Comparison of ENCODE assay signal across 22 mouse cellular contexts in genomic region chr11:49292777-49293176, GRCm38 (mm10). TPM values are rescaled to one million over a fixed set of nuclear protein-coding genes. Genes with fewer than 3 reads are reported as not detected.
A peak's percentile ranks its signal among the peaks of the same experiment; 100 is the strongest.
DNase-seq lines count a peak whose midpoint lies in the region; ATAC-seq and TF ChIP-seq lines count a peak whose summit lies in the region.
"Had no signal": no experiment of that assay in that cellular context is flagged by ENCODE, and none has a peak within 500 bp of the region (broad histone marks: within the 10 kb centered on the region; RNA-seq: fewer than 3 reads in every experiment).

No protein-coding gene starts in this region.

- DNase-seq in embryonic facial prominence, embryonic 14.5 days (ENCODE audit: low spot score): peak; percentile 20
- no peak for DNase-seq in embryonic facial prominence, embryonic 10.5 days (ENCODE audit: low spot score)
- DNase-seq in lung, embryonic 14.5 days: peak; percentile 17
- DNase-seq in lung, adult 18-20 months: no peak
- DNase-seq in layer of hippocampus, adult 2 months (ENCODE audit: low spot score in 2 of 2): peak; percentile 42 to 63
- peak; percentile 46 to 64 for DNase-seq in right cerebral cortex, postnatal 10 days (ENCODE audit: low spot score in 2 of 2)
- no peak for DNase-seq in liver, postnatal 0 days
- no peak for DNase-seq in adrenal gland, postnatal 4 days (ENCODE audit: low spot score in 2 of 2)
- DNase-seq: cerebellum, adult 11 months; cerebellum, postnatal 36 days; gastrocnemius, postnatal 14 days; heart, postnatal 36 days; kidney, adult 18-20 months; kidney, postnatal 14 days had no signal

- 68% methylated on average over 3 of the region's 3 CpGs for WGBS in embryonic facial prominence, embryonic 14.5 days
- 84% methylated on average over 3 of the region's 3 CpGs for WGBS in embryonic facial prominence, embryonic 10.5 days
- 59% methylated on average over 3 of the region's 3 CpGs for WGBS in lung, embryonic 14.5 days
- 69% methylated on average over 3 of the region's 3 CpGs for WGBS in liver, postnatal 0 days (ENCODE audit: insufficient replicate concordance)

- H3K36me3 ChIP-seq in embryonic facial prominence, embryonic 14.5 days (ENCODE audit: control insufficient read depth, insufficient read depth, low read length): no peaks in the 10 kb centered on the region
- no peaks in the 10 kb centered on the region for H3K36me3 ChIP-seq in embryonic facial prominence, embryonic 10.5 days (replicated peaks)
- no peaks in the 10 kb centered on the region for H3K36me3 ChIP-seq in lung, embryonic 14.5 days (ENCODE audit: insufficient read depth)
- no peaks in the 10 kb centered on the region for H3K36me3 ChIP-seq in liver, postnatal 0 days (replicated peaks; ENCODE audit: insufficient read depth, low read length)
- H3K36me3 ChIP-seq: heart, embryonic 12.5 days; midbrain, embryonic 10.5 days; stomach, embryonic 15.5 days had no signal

- H3K9ac ChIP-seq in embryonic facial prominence, embryonic 14.5 days (ENCODE audit: low read depth, low read length): no peak overlapping the region
- no peak overlapping the region for H3K9ac ChIP-seq in lung, embryonic 14.5 days
- no peak overlapping the region for H3K9ac ChIP-seq in liver, postnatal 0 days (replicated peaks)
- H3K9ac ChIP-seq: heart, embryonic 12.5 days; liver, embryonic 14.5 days; stomach, embryonic 15.5 days had no signal

- TF ChIP-seq EP300 in liver, postnatal 0 days (IDR thresholded peaks at IDR 0.05; ENCODE audit: low read depth): no peak

- H3K9me3 ChIP-seq in embryonic facial prominence, embryonic 14.5 days (ENCODE audit: control insufficient read depth, low read length): no peaks in the 10 kb centered on the region
- H3K9me3 ChIP-seq in embryonic facial prominence, embryonic 10.5 days: no peaks in the 10 kb centered on the region
- H3K9me3 ChIP-seq in lung, embryonic 14.5 days (ENCODE audit: low read depth, low read length): no peaks in the 10 kb centered on the region
- no peaks in the 10 kb centered on the region for H3K9me3 ChIP-seq in liver, postnatal 0 days (ENCODE audit: low read length)
- H3K9me3 ChIP-seq: heart, embryonic 12.5 days; midbrain, embryonic 10.5 days; stomach, embryonic 15.5 days had no signal

- no peak overlapping the region for H3K27ac ChIP-seq in embryonic facial prominence, embryonic 14.5 days (replicated peaks; ENCODE audit: low read depth, low read length)
- H3K27ac ChIP-seq in embryonic facial prominence, embryonic 10.5 days (replicated peaks): no peak overlapping the region
- H3K27ac ChIP-seq in lung, embryonic 14.5 days (ENCODE audit: low read depth): no peak overlapping the region
- H3K27ac ChIP-seq in layer of hippocampus, adult 2 months: 0 out of 2 replicates have a peak overlapping the region, but pooled peaks have one; percentile 11
- no peak overlapping the region for H3K27ac ChIP-seq in liver, postnatal 0 days (ENCODE audit: low read depth)
- H3K27ac ChIP-seq: liver, embryonic 14.5 days; midbrain, embryonic 10.5 days; stomach, embryonic 15.5 days had no signal

- H3K4me1 ChIP-seq in embryonic facial prominence, embryonic 14.5 days (ENCODE audit: control insufficient read depth, insufficient read depth, low read length): no peaks in the 10 kb centered on the region
- no peaks in the 10 kb centered on the region for H3K4me1 ChIP-seq in embryonic facial prominence, embryonic 10.5 days
- H3K4me1 ChIP-seq in lung, embryonic 14.5 days (ENCODE audit: insufficient read depth): no peaks in the 10 kb centered on the region
- no peaks in the 10 kb centered on the region for H3K4me1 ChIP-seq in liver, postnatal 0 days (ENCODE audit: insufficient read depth)
- H3K4me1 ChIP-seq: heart, embryonic 12.5 days; midbrain, embryonic 10.5 days; stomach, embryonic 15.5 days had no signal

- H3K27me3 ChIP-seq in embryonic facial prominence, embryonic 14.5 days (replicated peaks; ENCODE audit: control insufficient read depth, insufficient read depth, low read length): no peaks in the 10 kb centered on the region
- H3K27me3 ChIP-seq in embryonic facial prominence, embryonic 10.5 days (replicated peaks; ENCODE audit: low read depth, poor library complexity, severe bottlenecking): no peaks in the 10 kb centered on the region
- no peaks in the 10 kb centered on the region for H3K27me3 ChIP-seq in lung, embryonic 14.5 days (ENCODE audit: insufficient read depth, low read length)
- no peaks in the 10 kb centered on the region for H3K27me3 ChIP-seq in liver, postnatal 0 days (ENCODE audit: insufficient read depth, low read length)
- H3K27me3 ChIP-seq: heart, embryonic 12.5 days; stomach, embryonic 15.5 days had no signal

- H3K4me3 ChIP-seq in embryonic facial prominence, embryonic 14.5 days (ENCODE audit: low read depth, low read length): no peak overlapping the region
- H3K4me3 ChIP-seq in embryonic facial prominence, embryonic 10.5 days: no peak overlapping the region
- no peak overlapping the region for H3K4me3 ChIP-seq in lung, embryonic 14.5 days (ENCODE audit: low read depth, low read length)
- H3K4me3 ChIP-seq in layer of hippocampus, adult 2 months: no peak overlapping the region
- no peak overlapping the region for H3K4me3 ChIP-seq in liver, postnatal 0 days (ENCODE audit: low read depth, low read length)
- H3K4me3 ChIP-seq: heart, embryonic 12.5 days; midbrain, embryonic 10.5 days; stomach, embryonic 15.5 days had no signal

- H3K4me2 ChIP-seq in embryonic facial prominence, embryonic 14.5 days (ENCODE audit: low read depth, low read length): no peak overlapping the region
- no peak overlapping the region for H3K4me2 ChIP-seq in lung, embryonic 14.5 days
- no peak overlapping the region for H3K4me2 ChIP-seq in liver, postnatal 0 days (ENCODE audit: low read depth, low read length)
- H3K4me2 ChIP-seq: heart, embryonic 12.5 days; stomach, embryonic 15.5 days had no signal

- no peak for ATAC-seq in embryonic facial prominence, embryonic 14.5 days (ENCODE audit: low read depth)
- ATAC-seq in lung, embryonic 14.5 days (ENCODE audit: insufficient read depth): no peak
- no peak for ATAC-seq in liver, postnatal 0 days
- ATAC-seq: activated CD4-positive, CD25-positive, alpha-beta regulatory T cell, adult 4 months; hindbrain, embryonic 16.5 days had no signal

- no peak for TF ChIP-seq CTCF in lung, embryonic 14.5 days (IDR thresholded peaks at IDR 0.05; ENCODE audit: low read depth)
- no peak for TF ChIP-seq CTCF in layer of hippocampus, adult 2 months (conservative IDR thresholded peaks at IDR 0.05)
- no peak for TF ChIP-seq CTCF in liver, postnatal 0 days (IDR thresholded peaks at IDR 0.05; ENCODE audit: low read depth)

RNA-seq across cellular contexts. Expression of gene Olfr1392, which starts 7.7 kb away (rescaled TPM):
- 0.07 TPM in 1 of 2 replicates, not detected in the other for polyA plus RNA-seq in embryonic facial prominence, embryonic 14.5 days (2014; fragmentation: Nextera tagmentation; extraction: Ambion mirVana)
- polyA plus RNA-seq in embryonic facial prominence, embryonic 10.5 days (2016; fragmentation: Nextera tagmentation; extraction: Ambion mirVana): 0.06 TPM in 1 of 2 replicates, not detected in the other
- polyA plus RNA-seq in lung, embryonic 14.5 days (2014; fragmentation: Nextera tagmentation; extraction: Ambion mirVana): not detected in 2 replicates
- not detected for total RNA-seq in layer of hippocampus, adult 2 months (2021)
- polyA plus RNA-seq in liver, postnatal 0 days (2015; fragmentation: Nextera tagmentation; extraction: Ambion mirVana): not detected in 2 replicates
- total RNA-seq in adrenal gland, postnatal 4 days (2021): under 1 TPM in 1 of 2 experiments, not detected in 1; 0.20 TPM
- total RNA-seq: gastrocnemius, postnatal 14 days; heart, postnatal 36 days had no signal
- polyA plus RNA-seq: activated CD4-positive, CD25-positive, alpha-beta regulatory T cell, adult 4 months; embryonic facial prominence, embryonic 11.5 days; heart, embryonic 12.5 days; limb, embryonic 11.5 days; stomach, embryonic 15.5 days had no signal

RNA-seq across cellular contexts. Expression of gene Olfr10, which starts 11.8 kb away (rescaled TPM):
- not detected in 2 replicates for polyA plus RNA-seq in embryonic facial prominence, embryonic 14.5 days (2014; fragmentation: Nextera tagmentation; extraction: Ambion mirVana)
- not detected in 2 replicates for polyA plus RNA-seq in embryonic facial prominence, embryonic 10.5 days (2016; fragmentation: Nextera tagmentation; extraction: Ambion mirVana)
- not detected in 2 replicates for polyA plus RNA-seq in lung, embryonic 14.5 days (2014; fragmentation: Nextera tagmentation; extraction: Ambion mirVana)
- total RNA-seq in layer of hippocampus, adult 2 months (2021): not detected
- not detected in 2 replicates for polyA plus RNA-seq in liver, postnatal 0 days (2015; fragmentation: Nextera tagmentation; extraction: Ambion mirVana)
- not detected for total RNA-seq in adrenal gland, postnatal 4 days (2021)
- total RNA-seq: gastrocnemius, postnatal 14 days; heart, postnatal 36 days had no signal
- polyA plus RNA-seq: activated CD4-positive, CD25-positive, alpha-beta regulatory T cell, adult 4 months; embryonic facial prominence, embryonic 11.5 days; heart, embryonic 12.5 days; hindbrain, embryonic 16.5 days; limb, embryonic 11.5 days; liver, embryonic 14.5 days; midbrain, embryonic 10.5 days; stomach, embryonic 15.5 days had no signal

RNA-seq across cellular contexts. Expression of gene Olfr1393, which starts 14.7 kb away (rescaled TPM):
- polyA plus RNA-seq in embryonic facial prominence, embryonic 14.5 days (2014; fragmentation: Nextera tagmentation; extraction: Ambion mirVana): 0.10 TPM in 1 of 2 replicates, not detected in the other
- polyA plus RNA-seq in embryonic facial prominence, embryonic 10.5 days (2016; fragmentation: Nextera tagmentation; extraction: Ambion mirVana): 0.10 TPM in 1 of 2 replicates, not detected in the other
- not detected in 2 replicates for polyA plus RNA-seq in lung, embryonic 14.5 days (2014; fragmentation: Nextera tagmentation; extraction: Ambion mirVana)
- not detected for total RNA-seq in layer of hippocampus, adult 2 months (2021)
- 0.05 and 0.07 TPM in 2 replicates for polyA plus RNA-seq in liver, postnatal 0 days (2015; fragmentation: Nextera tagmentation; extraction: Ambion mirVana)
- under 1 TPM; 0.20 to 0.36 TPM for total RNA-seq in adrenal gland, postnatal 4 days (2021)
- polyA plus RNA-seq: activated CD4-positive, CD25-positive, alpha-beta regulatory T cell, adult 4 months; embryonic facial prominence, embryonic 11.5 days; limb, embryonic 11.5 days; stomach, embryonic 15.5 days had no signal

RNA-seq across cellular contexts. Expression of gene Olfr1391, which starts 29.8 kb away (rescaled TPM):
- not detected in 2 replicates for polyA plus RNA-seq in embryonic facial prominence, embryonic 14.5 days (2014; fragmentation: Nextera tagmentation; extraction: Ambion mirVana)
- polyA plus RNA-seq in embryonic facial prominence, embryonic 10.5 days (2016; fragmentation: Nextera tagmentation; extraction: Ambion mirVana): not detected in 2 replicates
- polyA plus RNA-seq in lung, embryonic 14.5 days (2014; fragmentation: Nextera tagmentation; extraction: Ambion mirVana): not detected in 2 replicates
- not detected for total RNA-seq in layer of hippocampus, adult 2 months (2021)
- not detected in 2 replicates for polyA plus RNA-seq in liver, postnatal 0 days (2015; fragmentation: Nextera tagmentation; extraction: Ambion mirVana)
- total RNA-seq in adrenal gland, postnatal 4 days (2021): not detected
- total RNA-seq: gastrocnemius, postnatal 14 days; heart, postnatal 36 days had no signal
- polyA plus RNA-seq: activated CD4-positive, CD25-positive, alpha-beta regulatory T cell, adult 4 months; embryonic facial prominence, embryonic 11.5 days; heart, embryonic 12.5 days; hindbrain, embryonic 16.5 days; limb, embryonic 11.5 days; liver, embryonic 14.5 days; midbrain, embryonic 10.5 days; stomach, embryonic 15.5 days had no signal

RNA-seq across cellular contexts. Expression of gene Olfr1390, which starts 42.2 kb away (rescaled TPM):
- not detected in 2 replicates for polyA plus RNA-seq in embryonic facial prominence, embryonic 14.5 days (2014; fragmentation: Nextera tagmentation; extraction: Ambion mirVana)
- polyA plus RNA-seq in embryonic facial prominence, embryonic 10.5 days (2016; fragmentation: Nextera tagmentation; extraction: Ambion mirVana): not detected in 2 replicates
- polyA plus RNA-seq in lung, embryonic 14.5 days (2014; fragmentation: Nextera tagmentation; extraction: Ambion mirVana): not detected in 2 replicates
- not detected for total RNA-seq in layer of hippocampus, adult 2 months (2021)
- not detected in 2 replicates for polyA plus RNA-seq in liver, postnatal 0 days (2015; fragmentation: Nextera tagmentation; extraction: Ambion mirVana)
- not detected for total RNA-seq in adrenal gland, postnatal 4 days (2021)
- total RNA-seq: gastrocnemius, postnatal 14 days; heart, postnatal 36 days had no signal
- polyA plus RNA-seq: activated CD4-positive, CD25-positive, alpha-beta regulatory T cell, adult 4 months; embryonic facial prominence, embryonic 11.5 days; heart, embryonic 12.5 days; hindbrain, embryonic 16.5 days; limb, embryonic 11.5 days; liver, embryonic 14.5 days; midbrain, embryonic 10.5 days; stomach, embryonic 15.5 days had no signal

Comparison
In these comparisons a context has a peak if more than half of its experiments do, and no peak if none do; other contexts are left out.
1. DNase-seq: peak in embryonic facial prominence, embryonic 14.5 days (single experiment), lung, embryonic 14.5 days (single experiment), layer of hippocampus, adult 2 months (2 of 2) and right cerebral cortex, postnatal 10 days (2 of 2); none in embryonic facial prominence, embryonic 10.5 days (single experiment), lung, adult 18-20 months (0 of 2), liver, postnatal 0 days (single experiment) and adrenal gland, postnatal 4 days (0 of 2).